ENCODE assay signal across 16 mouse cellular contexts in the genomic region with DNA sequence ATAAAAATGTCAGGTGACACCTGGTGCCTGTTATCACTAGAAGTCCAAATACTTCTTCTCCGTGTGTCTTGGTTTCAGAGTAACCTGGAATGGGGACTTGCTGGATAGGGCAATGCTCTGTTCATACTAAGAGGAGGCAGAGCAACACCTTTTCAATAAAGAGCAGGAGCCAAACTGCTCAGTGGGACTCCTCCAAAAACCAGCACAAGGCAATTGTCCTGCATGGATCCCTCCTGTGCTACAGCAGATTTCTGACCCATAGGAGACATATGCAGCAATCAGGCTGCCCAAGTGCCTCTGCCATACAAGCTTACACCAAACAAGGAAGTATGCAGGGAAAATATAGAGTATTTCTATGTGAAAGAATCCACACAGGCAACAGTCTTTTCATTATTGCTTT.
"Had no signal": no experiment of that assay in that cellular context is flagged by ENCODE, and none has a peak within 500 bp of the region (broad histone marks: within the 10 kb centered on the region; RNA-seq: fewer than 3 reads in every experiment).

No protein-coding gene starts in this region.

- H3K4me3 ChIP-seq: liver, embryonic 13.5 days; midbrain, embryonic 12.5 days; midbrain, embryonic 15.5 days; neural tube, embryonic 12.5 days; neural tube, embryonic 15.5 days; stomach, embryonic 15.5 days had no signal

- H3K4me2 ChIP-seq: liver, embryonic 13.5 days; midbrain, embryonic 12.5 days; midbrain, embryonic 15.5 days; neural tube, embryonic 12.5 days; neural tube, embryonic 15.5 days; stomach, embryonic 15.5 days had no signal

- ATAC-seq: midbrain, embryonic 15.5 days had no signal

- H3K9me3 ChIP-seq: liver, embryonic 13.5 days; midbrain, embryonic 12.5 days; midbrain, embryonic 15.5 days; neural tube, embryonic 12.5 days; neural tube, embryonic 15.5 days; stomach, embryonic 15.5 days had no signal

- H3K36me3 ChIP-seq: liver, embryonic 13.5 days; midbrain, embryonic 12.5 days; midbrain, embryonic 15.5 days; neural tube, embryonic 12.5 days; neural tube, embryonic 15.5 days; stomach, embryonic 15.5 days had no signal

- H3K27ac ChIP-seq: liver, embryonic 13.5 days; midbrain, embryonic 12.5 days; midbrain, embryonic 15.5 days; neural tube, embryonic 12.5 days; neural tube, embryonic 15.5 days; stomach, embryonic 15.5 days had no signal

- DNase-seq: kidney, postnatal 14 days; kidney, postnatal 4 days; layer of hippocampus, adult 9-11 months; liver, embryonic 13.5 days; lung, adult 2 months; lung, postnatal 14 days; lung, postnatal 4 days; right cerebral cortex, adult 18-20 months; right cerebral cortex, postnatal 25 days; spleen, adult 18-20 months; thymus, postnatal 25 days had no signal

- H3K27me3 ChIP-seq: liver, embryonic 13.5 days; midbrain, embryonic 12.5 days; midbrain, embryonic 15.5 days; neural tube, embryonic 12.5 days; neural tube, embryonic 15.5 days; stomach, embryonic 15.5 days had no signal

- H3K4me1 ChIP-seq: liver, embryonic 13.5 days; midbrain, embryonic 12.5 days; midbrain, embryonic 15.5 days; neural tube, embryonic 12.5 days; neural tube, embryonic 15.5 days; stomach, embryonic 15.5 days had no signal

- H3K9ac ChIP-seq: liver, embryonic 13.5 days; midbrain, embryonic 12.5 days; midbrain, embryonic 15.5 days; neural tube, embryonic 12.5 days; neural tube, embryonic 15.5 days; stomach, embryonic 15.5 days had no signal
